Mouse (Mus musculus) liver, embryonic 14.5 days (tissue): ENCODE measurements around the gene Nrxn2. TPM values are rescaled to one million over a fixed set of nuclear protein-coding genes. Genes with fewer than 3 reads are reported as not detected.
A peak's percentile ranks its signal among the peaks of the same experiment; 100 is the strongest.

Source experiments
- ATAC-seq: fragments of 200-750 bp; cut with Nextera tagmentation; 2 replicates; pipeline ENCODE4 v1.8.0; 2017; ENCODE audit warnings: moderate number of reproducible peaks, mild to moderate bottlenecking, moderate library complexity; ENCODE audit not compliant: insufficient read depth
- DNase-seq, 3 experiments: peaks; one replicate each; pipeline ENCODE4 v3.0.0-alpha.2; 2012 to 2013; ENCODE audit warnings: low read depth in 3 of 3, low spot score in 3 of 3
- H3K27ac ChIP-seq: fragments of 300-500 bp; sonication (generic); 2 replicates; pipeline ENCODE4 v1.5.1; 2014; ENCODE audit warnings: moderate library complexity, mild to moderate bottlenecking, control low read depth, inconsistent platforms
- H3K27me3 ChIP-seq: fragments of 300-500 bp; sonication (generic); 2 replicates; pipeline ENCODE4 v1.6.1; 2014; ENCODE audit warnings: mild to moderate bottlenecking, low read length, moderate library complexity; ENCODE audit not compliant: control insufficient read depth, insufficient read depth
- H3K36me3 ChIP-seq: fragments of 300-500 bp; sonication (generic); replicated peaks from 2 replicates; pipeline ENCODE4 v1.6.1; 2014; ENCODE audit warnings: low read depth; ENCODE audit not compliant: control insufficient read depth, insufficient read depth
- H3K4me1 ChIP-seq, 2 experiments: fragments of 200-500 bp in 1 of 2; fragments of 300-500 bp in 1 of 2; sonication (generic) in 1 of 2; replicated peaks; 2 replicates each; pipeline ENCODE4 v1.6.1; 2012 to 2014; ENCODE audit warnings: antibody characterized with exemption in 1 of 2, inconsistent platforms in 1 of 2, low read length in 1 of 2; ENCODE audit not compliant: control insufficient read depth in 2 of 2, insufficient read depth in 2 of 2
- H3K4me2 ChIP-seq: fragments of 300-500 bp; sonication (generic); 2 replicates; pipeline ENCODE4 v1.6.1; 2014; ENCODE audit warnings: low read depth, mild to moderate bottlenecking, control low read depth, moderate library complexity
- H3K4me3 ChIP-seq, 2 experiments: fragments of 200-500 bp in 1 of 2; fragments of 300-500 bp in 1 of 2; sonication (generic) in 1 of 2; 2 replicates each; pipeline ENCODE4 v1.5.1; 2012 to 2014; ENCODE audit warnings: low read depth in 2 of 2, low read length in 2 of 2, mild to moderate bottlenecking in 2 of 2, control low read depth in 1 of 2, inconsistent platforms in 1 of 2, moderate library complexity in 1 of 2; ENCODE audit not compliant: insufficient read depth in 1 of 2
- H3K9ac ChIP-seq: fragments of 300-500 bp; sonication (generic); replicated peaks from 2 replicates; pipeline ENCODE4 v1.6.1; 2014; ENCODE audit warnings: mild to moderate bottlenecking, control low read depth, moderate library complexity
- H3K9me3 ChIP-seq: fragments of 300-500 bp; sonication (generic); 2 replicates; pipeline ENCODE4 v1.6.1; 2016; ENCODE audit warnings: low read length, mixed read lengths; ENCODE audit not compliant: control insufficient read depth
- CTCF ChIP-seq: IDR thresholded peaks from 2 replicates; pipeline ENCODE4 v1.5.1; 2016; ENCODE audit warnings: antibody characterized with exemption, low read depth, control low read depth
- EP300 ChIP-seq: IDR thresholded peaks from 2 replicates; pipeline ENCODE4 v1.6.1; 2016; ENCODE audit warnings: antibody characterized with exemption, low read depth
- WGBS: fragments of 180-500 bp; shearing (Covaris S2); extraction: QIAGEN DNeasy Blood & Tissue Kit; methylation state at CpG from one replicate; pipeline ENCODE4 v1.1.7; 2014; ENCODE audit not compliant: insufficient replicate concordance; 5-methylcytosine and 5-hydroxymethylcytosine counted together
- polyA plus RNA-seq, 2 experiments: library from polyadenylated mRNA; depleted of rRNA in 1 of 2; stranded (reverse) in 1 of 2; unstranded in 1 of 2; fragments of >200 nt; fragmentation: Nextera tagmentation in 1 of 2; extraction: Ambion mirVana in 1 of 2; gene quantifications; 2 replicates each; pipeline versions ENCODE4 v1.2.1 to v1.2.3; 2012 to 2014

The Nrxn2 gene
- polyA plus RNA-seq, 2 experiments = 0.27 to 0.46 TPM

GRCm38 (mm10) chr19:6527839-6528531 is 109.5 kb downstream of the Nrxn2 start:
- H3K27ac ChIP-seq = no peak overlapping the region

GRCm38 (mm10) chr19:6529265-6529985 is 110.9 kb downstream of the Nrxn2 start:
- WGBS = 46% methylated on average over 14 of the region's 14 CpGs
- H3K9me3 ChIP-seq = no peaks in the 10 kb centered on the region
- no peak for ATAC-seq
- H3K4me2 ChIP-seq = no peak overlapping the region
- no peak overlapping the region for H3K9ac ChIP-seq
- DNase-seq = peak in 1 of 3 experiments; percentile 7
- H3K36me3 ChIP-seq = no peaks in the 10 kb centered on the region
- no peak overlapping the region for H3K4me3 ChIP-seq
- H3K27ac ChIP-seq = no peak overlapping the region
- H3K27me3 ChIP-seq = peaks cover 45% of the 10 kb centered on the region
- 0 out of 4 replicates have a peak, but pooled peaks cover 0 to 1% of the 10 kb centered on the region in 2 experiments for H3K4me1 ChIP-seq
- TF ChIP-seq CTCF = no peak
- no peak for TF ChIP-seq EP300

More at GRCm38 (mm10) chr19:6527839-6528531, 109.5 kb downstream of the Nrxn2 start:
- ATAC-seq (no peak), DNase-seq (no peak)
- Histone ChIP-seq H3K27me3 (peaks cover 34% of the 10 kb centered on the region), H3K4me2 (no peak overlapping the region), H3K9ac (no peak overlapping the region), H3K9me3 (no peaks in the 10 kb centered on the region), H3K4me3 (no peak overlapping the region), H3K4me1 (0 out of 4 replicates have a peak, but pooled peaks cover 0 to 1% of the 10 kb centered on the region in 2 experiments), H3K36me3 (no peaks in the 10 kb centered on the region)
- 70% methylated on average over 17 of the region's 17 CpGs for WGBS
- TF ChIP-seq EP300 (no peak), CTCF (no peak)

- no peak overlapping the region for H3K27ac ChIP-seq
- no peaks in the 10 kb centered on the region for H3K9me3 ChIP-seq
- H3K36me3 ChIP-seq = no peaks in the 10 kb centered on the region
- WGBS = 28% methylated on average over 13 of the region's 13 CpGs
- DNase-seq (no peak), ATAC-seq (no peak)
- TF ChIP-seq CTCF = no peak
- TF ChIP-seq EP300 = no peak
- H3K27me3 ChIP-seq = peaks cover 45% of the 10 kb centered on the region
- 0 out of 4 replicates have a peak, but pooled peaks cover 0 to 1% of the 10 kb centered on the region in 2 experiments for H3K4me1 ChIP-seq
- H3K4me2 ChIP-seq = no peak overlapping the region
- H3K4me3 ChIP-seq = no peak overlapping the region
- H3K9ac ChIP-seq = no peak overlapping the region
These were observed 111.8 kb downstream of the Nrxn2 start for GRCm38 (mm10) chr19:6530359-6530758.

GRCm38 (mm10) chr19:6531011-6531631 is 112.6 kb downstream of the Nrxn2 start:
- Histone ChIP-seq H3K4me3 (peak overlapping the region; percentile 11 to 23; a peak in 3 of 4 replicates), H3K9me3 (no peaks in the 10 kb centered on the region), H3K9ac (no peak overlapping the region), H3K36me3 (no peaks in the 10 kb centered on the region), H3K27ac (no peak overlapping the region), H3K4me2 (peak overlapping the region; percentile 45), H3K27me3 (peaks cover 45% of the 10 kb centered on the region), H3K4me1 (0 out of 4 replicates have a peak, but pooled peaks cover 0 to 1% of the 10 kb centered on the region in 2 experiments)
- ATAC-seq (no peak), DNase-seq (no peak)
- WGBS = 3% methylated on average over 54 of the region's 56 CpGs
- TF ChIP-seq CTCF (no peak), EP300 (no peak)
